Mouse (Mus musculus) regulatory T cell (primary cell): ENCODE results near the gene Spata2.

Source experiments
- in situ Hi-C: fragments of 300-600 bp; cut with MboI, MseI; formaldehyde crosslinking; loops from one replicate; pipeline ENCODE4 v1.15.1; 2025; ENCODE audit warnings: high pct_unique_total_duplicates

Spata2 gene

GRCm38 (mm10) chr2:167492713-167493636 is at the start of gene Spata2:
Spata2 (minus strand) TSS chr2:167492887.
- in situ Hi-C loops, result no loop called here

- in situ Hi-C loops, result no loop called here
These were observed 49.7 kb upstream of the Spata2 start for GRCm38 (mm10) chr2:167542361-167542760.

- in situ Hi-C loops, result no loop called here
These were observed 49.1 kb upstream of the Spata2 start for GRCm38 (mm10) chr2:167541761-167542160.

GRCm38 (mm10) chr2:167541324-167541723 is 48.6 kb upstream of the Spata2 start:
- in situ Hi-C loops, result no loop called here

- in situ Hi-C loops, result no loop called here
These were observed 47.9 kb upstream of the Spata2 start for GRCm38 (mm10) chr2:167540477-167541110.

GRCm38 (mm10) chr2:167539536-167540476 is 47.1 kb upstream of the Spata2 start:
- in situ Hi-C loops, result no loop called here

- in situ Hi-C loops, result no loop called here
These were observed 46.1 kb upstream of the Spata2 start for GRCm38 (mm10) chr2:167538671-167539306.

- in situ Hi-C loops, result no loop called here
These were observed 45.0 kb upstream of the Spata2 start, which contains the start of gene Snai1 for GRCm38 (mm10) chr2:167537476-167538297. Snai1 (plus strand) TSS chr2:167538195.

GRCm38 (mm10) chr2:167536320-167536945 is 43.7 kb upstream of the Spata2 start:
- in situ Hi-C loops, result no loop called here

- in situ Hi-C loops, result loop anchor here (5.0 kb wide), 2 partner anchors 68 to 363 kb away; no protein-coding TSS in a partner anchor
These were observed 41.2 kb upstream of the Spata2 start for GRCm38 (mm10) chr2:167533880-167534279.

GRCm38 (mm10) chr2:167532131-167532530 is 39.4 kb upstream of the Spata2 start:
- in situ Hi-C loops, result loop anchor here (5.0 kb wide), 2 partner anchors 70 to 365 kb away; no protein-coding TSS in a partner anchor

- in situ Hi-C loops, result loop anchor here (5.0 kb wide), 2 partner anchors 72 to 367 kb away; no protein-coding TSS in a partner anchor
These were observed 37.8 kb upstream of the Spata2 start for GRCm38 (mm10) chr2:167530536-167530935.

- in situ Hi-C loops, result loop anchor here (5.0 kb wide), 2 partner anchors 72 to 367 kb away; no protein-coding TSS in a partner anchor
These were observed 37.3 kb upstream of the Spata2 start for GRCm38 (mm10) chr2:167529935-167530513.

GRCm38 (mm10) chr2:167528278-167528677 is 35.6 kb upstream of the Spata2 start:
- in situ Hi-C loops, result no loop called here

- in situ Hi-C loops, result no loop called here
These were observed 27.0 kb upstream of the Spata2 start for GRCm38 (mm10) chr2:167519606-167520252.

GRCm38 (mm10) chr2:167515688-167516087 is 23.0 kb upstream of the Spata2 start:
- in situ Hi-C loops, result no loop called here

- in situ Hi-C loops, result no loop called here
These were observed 22.0 kb upstream of the Spata2 start for GRCm38 (mm10) chr2:167514641-167515040.

- in situ Hi-C loops, result no loop called here
These were observed 20.3 kb upstream of the Spata2 start for GRCm38 (mm10) chr2:167512970-167513369.
